Mouse (Mus musculus): ENCODE data around the gene Mageb16.

Gene Mageb16

GRCm38 (mm10) chrX:79671411-79671810 lies at the start of gene Mageb16:
Gene Mageb16, minus strand, starts transcription at chrX:79671435.
- no peak for DNase-seq (ENCODE audit: low read depth)

- no peak for DNase-seq (ENCODE audit: low read depth)
These were observed 20.1 kb downstream of the Mageb16 start for GRCm38 (mm10) chrX:79651091-79651490.

- DNase-seq (ENCODE audit: low read depth), result no peak
These were observed 35.8 kb downstream of the Mageb16 start for GRCm38 (mm10) chrX:79635396-79635795.

GRCm38 (mm10) chrX:79606462-79606861 lies 64.8 kb downstream of the Mageb16 start:
- no peak for DNase-seq (ENCODE audit: low read depth)

All from c-Kit-positive CD71-positive TER-119-negative erythroid progenitor cells, embryonic 14.5 days (primary cell).